Mouse (Mus musculus) midbrain, embryonic 16.5 days (tissue): Measurements from ENCODE around the gene Lalba. TPM values are rescaled to one million over a fixed set of nuclear protein-coding genes. Genes with fewer than 3 reads are reported as not detected.
"Not testable (repeated sequence)": the region's sequence is repeated elsewhere in the genome, so short reads cannot be mapped to it uniquely, and the experiment has no call there.

Experiments
- ATAC-seq: fragments of 200-750 bp; cut with Nextera tagmentation; 2 replicates; pipeline ENCODE4 v1.8.0; 2017; ENCODE audit warnings: moderate TSS enrichment
- H3K27ac ChIP-seq: fragments of 300-500 bp; sonication (generic); 2 replicates; pipeline ENCODE4 v1.5.1; 2014; ENCODE audit warnings: mild to moderate bottlenecking, low read length, mixed read lengths
- H3K27me3 ChIP-seq: fragments of 300-500 bp; sonication (generic); 2 replicates; pipeline ENCODE4 v1.6.1; 2014; ENCODE audit warnings: low read depth, low read length, mixed read lengths; ENCODE audit not compliant: control insufficient read depth, insufficient read depth
- H3K36me3 ChIP-seq: fragments of 300-500 bp; sonication (generic); 2 replicates; pipeline ENCODE4 v1.6.1; 2014; ENCODE audit warnings: mild to moderate bottlenecking, low read length, moderate library complexity, mixed read lengths; ENCODE audit not compliant: control insufficient read depth, insufficient read depth
- H3K4me1 ChIP-seq: fragments of 300-500 bp; sonication (generic); 2 replicates; pipeline ENCODE4 v1.6.1; 2014; ENCODE audit warnings: mild to moderate bottlenecking, low read length, mixed read lengths; ENCODE audit not compliant: control insufficient read depth, insufficient read depth
- H3K4me2 ChIP-seq: fragments of 300-500 bp; sonication (generic); 2 replicates; pipeline ENCODE4 v1.6.1; 2014; ENCODE audit warnings: mild to moderate bottlenecking, low read length, mixed read lengths
- H3K4me3 ChIP-seq: fragments of 300-500 bp; sonication (generic); 2 replicates; pipeline ENCODE4 v1.5.1; 2014; ENCODE audit warnings: low read depth, mild to moderate bottlenecking, low read length, moderate library complexity, mixed read lengths
- H3K9ac ChIP-seq: fragments of 300-500 bp; sonication (generic); 2 replicates; pipeline ENCODE4 v1.6.1; 2014; ENCODE audit warnings: low read depth, low read length, mixed read lengths
- H3K9me3 ChIP-seq: fragments of 300-500 bp; sonication (generic); replicated peaks from 2 replicates; pipeline ENCODE4 v1.6.1; 2014; ENCODE audit warnings: mild to moderate bottlenecking, low read length, mixed read lengths; ENCODE audit not compliant: control insufficient read depth, poor library complexity, severe bottlenecking
- WGBS: fragments of 180-500 bp; shearing (Covaris S2); extraction: QIAGEN DNeasy Blood & Tissue Kit; methylation state at CpG from one replicate; pipeline ENCODE4 v1.1.7; 2014; 5-methylcytosine and 5-hydroxymethylcytosine counted together
- microRNA-seq: library from miRNA; unstranded; fragments of <30 nt; microRNA quantifications from one replicate; pipeline ENCODE4, GENCODE M21; 2017
- polyA plus RNA-seq: library from polyadenylated mRNA; unstranded; fragments of >200 nt; fragmentation: Nextera tagmentation; extraction: Ambion mirVana; gene quantifications from 2 replicates; pipeline ENCODE4 v1.2.1, GENCODE M21; 2015

The Lalba gene
- polyA plus RNA-seq, 1 experiment from 2014 or later = not detected

DNA sequence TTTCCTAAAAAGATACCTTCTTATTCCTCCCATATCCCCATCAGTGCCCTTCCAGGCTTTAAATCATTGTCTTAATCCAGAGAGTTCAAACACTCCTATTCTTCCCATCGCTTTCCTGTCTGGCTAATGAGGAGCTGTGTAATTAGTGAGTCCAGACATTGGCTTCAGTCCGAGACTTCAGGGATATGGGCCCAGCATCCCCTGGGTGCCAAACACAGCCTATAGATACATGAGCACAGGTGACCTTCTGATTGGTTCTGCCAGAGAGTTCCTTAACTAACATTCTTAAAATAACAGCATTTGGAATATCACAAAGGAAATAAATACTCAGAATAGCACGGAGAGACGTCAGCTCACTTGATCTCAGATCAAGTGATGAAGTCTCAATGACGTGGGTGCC lies 51.6 kb downstream of the Lalba start, which contains the start of gene Olfr282:
Gene Olfr282 (plus strand): TSS at position 301 of the 400 bp plus-strand sequence.
- H3K27ac ChIP-seq, H3K4me3 ChIP-seq, H3K4me2 ChIP-seq, H3K4me1 ChIP-seq, ATAC-seq, H3K27me3 ChIP-seq, H3K9me3 ChIP-seq, H3K9ac ChIP-seq, H3K36me3 ChIP-seq: not testable (repeated sequence)
- WGBS = 71% methylated on average over 5 of the region's 5 CpGs

Small RNA genes lying within 50 kb of the gene (microRNA-seq; reads per million reads assigned to microRNA genes)
- gene Mir1291 = 0.52 reads per million

Other genes starting within 250 kb of the Lalba start
- gene Olfr286, start 248.3 kb downstream of the Lalba start, polyA plus RNA-seq = not detected in 2 replicates
- gene H1fnt, start 225.4 kb downstream of the Lalba start, polyA plus RNA-seq = not detected in 2 replicates
- gene Zfp641, start 186.6 kb downstream of the Lalba start, polyA plus RNA-seq = 13.3 and 14.4 TPM in 2 replicates
- not detected in 2 replicates for gene Olfr285, start 165.4 kb downstream of the Lalba start, polyA plus RNA-seq
- gene Olfr284, start 141.7 kb downstream of the Lalba start, polyA plus RNA-seq = not detected in 2 replicates
- gene Olfr283, start 101.8 kb downstream of the Lalba start, polyA plus RNA-seq = not detected in 2 replicates
- gene Olfr282, start 51.5 kb downstream of the Lalba start, polyA plus RNA-seq = not detected in 2 replicates
- gene Olfr281, start 30.1 kb downstream of the Lalba start, polyA plus RNA-seq = not detected in 2 replicates
- gene OR5BS1P, start 12.8 kb downstream of the Lalba start, polyA plus RNA-seq = not detected in 2 replicates
- gene Olfr279, start 9.7 kb upstream of the Lalba start, polyA plus RNA-seq = not detected in 2 replicates
- 106 and 113 TPM in 2 replicates for gene Kansl2, start 51.5 kb upstream of the Lalba start, polyA plus RNA-seq
- 65.3 and 73.1 TPM in 2 replicates for gene Ccnt1, start 88.2 kb upstream of the Lalba start, polyA plus RNA-seq
- gene 4930415O20Rik, start 88.3 kb upstream of the Lalba start, polyA plus RNA-seq = not detected in 2 replicates
- gene Adcy6, start 127.4 kb upstream of the Lalba start, polyA plus RNA-seq = 9.9 and 10.2 TPM in 2 replicates
- gene Cacnb3, start 148.1 kb upstream of the Lalba start, polyA plus RNA-seq = 198 and 205 TPM in 2 replicates
- 17.8 and 18.9 TPM in 2 replicates for gene Ddx23, start 180.2 kb upstream of the Lalba start, polyA plus RNA-seq
- gene Rnd1, start 194.7 kb upstream of the Lalba start, polyA plus RNA-seq = 15.5 and 19.8 TPM in 2 replicates
- gene Ccdc65, start 225.5 kb upstream of the Lalba start, polyA plus RNA-seq = 9.3 and 12.0 TPM in 2 replicates
- gene Fkbp11, start 245.5 kb upstream of the Lalba start, polyA plus RNA-seq = 2.3 and 4.0 TPM in 2 replicates